Mouse (Mus musculus) forebrain, embryonic 14.5 days (tissue): ENCODE results near the gene Rtl9. TPM values are rescaled to one million over a fixed set of nuclear protein-coding genes. Genes with fewer than 3 reads are reported as not detected.

Experiments used
- ATAC-seq: fragments of 200-750 bp; cut with Nextera tagmentation; 2 replicates; pipeline ENCODE4 v1.8.0; 2017; ENCODE audit warnings: mild to moderate bottlenecking, moderate library complexity
- DNase-seq: peaks from one replicate; pipeline ENCODE4 v3.0.0-alpha.2; 2015; ENCODE audit warnings: low spot score
- H3K27ac ChIP-seq: fragments of 300-500 bp; sonication (generic); 2 replicates; pipeline ENCODE4 v1.5.1; 2014; ENCODE audit warnings: low read depth, mild to moderate bottlenecking, control low read depth, low read length, moderate library complexity
- H3K27me3 ChIP-seq: fragments of 300-500 bp; sonication (generic); replicated peaks from 2 replicates; pipeline ENCODE4 v1.6.1; 2014; ENCODE audit warnings: low read length, control low read depth, mixed read lengths; ENCODE audit not compliant: control insufficient read depth, insufficient read depth
- H3K36me3 ChIP-seq: fragments of 300-500 bp; sonication (generic); 2 replicates; pipeline ENCODE4 v1.6.1; 2014; ENCODE audit warnings: low read length, control low read depth; ENCODE audit not compliant: control insufficient read depth, insufficient read depth
- H3K4me1 ChIP-seq: fragments of 300-500 bp; sonication (generic); 2 replicates; pipeline ENCODE4 v1.6.1; 2014; ENCODE audit warnings: antibody characterized with exemption, low read length, control low read depth; ENCODE audit not compliant: control insufficient read depth, insufficient read depth
- H3K4me2 ChIP-seq: fragments of 300-500 bp; sonication (generic); 2 replicates; pipeline ENCODE4 v1.6.1; 2014; ENCODE audit warnings: mild to moderate bottlenecking, control low read depth, low read length
- H3K4me3 ChIP-seq: fragments of 300-500 bp; sonication (generic); 2 replicates; pipeline ENCODE4 v1.5.1; 2014; ENCODE audit warnings: low read depth, low read length, control low read depth
- H3K9ac ChIP-seq: fragments of 300-500 bp; sonication (generic); 2 replicates; pipeline ENCODE4 v1.6.1; 2014; ENCODE audit warnings: mild to moderate bottlenecking, low read length, control low read depth, moderate library complexity
- H3K9me3 ChIP-seq: fragments of 300-500 bp; sonication (generic); replicated peaks from 2 replicates; pipeline ENCODE4 v1.6.1; 2016; ENCODE audit warnings: low read length, control low read depth, mixed read lengths; ENCODE audit not compliant: control insufficient read depth
- WGBS: fragments of 180-500 bp; shearing (Covaris S2); extraction: QIAGEN DNeasy Blood & Tissue Kit; methylation state at CpG from one replicate; pipeline ENCODE4 v1.1.7; 2014; 5-methylcytosine and 5-hydroxymethylcytosine counted together
- polyA plus RNA-seq: library from polyadenylated mRNA; unstranded; fragments of >200 nt; fragmentation: Nextera tagmentation; extraction: Ambion mirVana; gene quantifications from 2 replicates; pipeline ENCODE4 v1.2.1, GENCODE M21; 2014

Gene Rtl9
- polyA plus RNA-seq, 1 experiment from 2014 or later: 0.41 TPM

DNA sequence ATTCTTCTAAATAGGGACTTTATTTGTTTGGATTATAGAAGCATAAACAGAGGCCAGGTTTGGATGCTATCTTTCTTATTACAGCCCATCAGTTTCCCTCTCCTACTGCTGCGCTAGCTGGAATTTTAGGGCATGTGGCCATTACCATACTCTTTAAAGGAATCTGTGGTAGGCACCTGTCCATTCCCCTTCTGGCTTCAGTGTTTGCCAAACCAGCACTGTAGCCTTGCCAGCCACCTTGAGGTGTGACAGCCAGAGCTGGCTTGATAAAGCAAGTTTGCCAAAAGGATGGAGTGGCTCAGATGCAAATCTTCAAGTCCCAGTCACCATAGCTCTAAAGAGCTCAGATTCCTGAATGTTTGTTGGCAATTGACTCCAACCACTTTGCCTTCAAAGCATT is 32.3 kb upstream of the Rtl9 start:
- Histone ChIP-seq H3K9ac (no peak overlapping the region), H3K4me1 (no peaks in the 10 kb centered on the region; the same call in 1 of the 2 replicates), H3K9me3 (no peaks in the 10 kb centered on the region), H3K4me2 (no peak overlapping the region), H3K27me3 (no peaks in the 10 kb centered on the region), H3K4me3 (no peak overlapping the region), H3K27ac (no peak overlapping the region), H3K36me3 (no peaks in the 10 kb centered on the region)
- WGBS: 84% methylated on average over 1 of the region's 1 CpGs
- DNase-seq (peak; percentile 31), ATAC-seq (no peak; the same call in 1 of the 2 replicates)

DNA sequence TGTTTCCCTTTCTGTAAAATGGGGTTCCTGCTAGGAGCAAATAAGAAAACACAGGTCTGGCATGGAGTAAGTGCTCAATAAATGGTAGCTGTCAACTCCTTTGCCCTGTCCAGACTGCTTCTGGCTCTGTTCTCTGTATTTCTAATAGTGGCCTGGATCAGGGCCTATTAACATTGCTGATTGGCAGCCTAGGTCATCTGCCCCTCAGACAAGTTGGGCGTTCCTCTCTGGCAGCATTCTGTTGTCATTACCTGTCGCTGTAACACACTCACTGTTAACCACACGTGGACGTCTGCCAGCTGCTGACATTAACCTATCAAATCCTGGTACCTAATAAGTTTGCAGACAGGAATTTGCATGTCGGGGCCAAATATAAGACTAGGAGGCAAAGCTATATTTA is 31.8 kb upstream of the Rtl9 start:
- Histone ChIP-seq H3K27ac (no peak overlapping the region), H3K9me3 (no peaks in the 10 kb centered on the region), H3K27me3 (no peaks in the 10 kb centered on the region), H3K9ac (no peak overlapping the region), H3K36me3 (no peaks in the 10 kb centered on the region), H3K4me3 (no peak overlapping the region), H3K4me1 (no peaks in the 10 kb centered on the region; the same call in 1 of the 2 replicates), H3K4me2 (no peak overlapping the region)
- no peak for ATAC-seq
- peak; percentile 4 for DNase-seq
- 53% methylated on average over 5 of the region's 5 CpGs for WGBS

DNA sequence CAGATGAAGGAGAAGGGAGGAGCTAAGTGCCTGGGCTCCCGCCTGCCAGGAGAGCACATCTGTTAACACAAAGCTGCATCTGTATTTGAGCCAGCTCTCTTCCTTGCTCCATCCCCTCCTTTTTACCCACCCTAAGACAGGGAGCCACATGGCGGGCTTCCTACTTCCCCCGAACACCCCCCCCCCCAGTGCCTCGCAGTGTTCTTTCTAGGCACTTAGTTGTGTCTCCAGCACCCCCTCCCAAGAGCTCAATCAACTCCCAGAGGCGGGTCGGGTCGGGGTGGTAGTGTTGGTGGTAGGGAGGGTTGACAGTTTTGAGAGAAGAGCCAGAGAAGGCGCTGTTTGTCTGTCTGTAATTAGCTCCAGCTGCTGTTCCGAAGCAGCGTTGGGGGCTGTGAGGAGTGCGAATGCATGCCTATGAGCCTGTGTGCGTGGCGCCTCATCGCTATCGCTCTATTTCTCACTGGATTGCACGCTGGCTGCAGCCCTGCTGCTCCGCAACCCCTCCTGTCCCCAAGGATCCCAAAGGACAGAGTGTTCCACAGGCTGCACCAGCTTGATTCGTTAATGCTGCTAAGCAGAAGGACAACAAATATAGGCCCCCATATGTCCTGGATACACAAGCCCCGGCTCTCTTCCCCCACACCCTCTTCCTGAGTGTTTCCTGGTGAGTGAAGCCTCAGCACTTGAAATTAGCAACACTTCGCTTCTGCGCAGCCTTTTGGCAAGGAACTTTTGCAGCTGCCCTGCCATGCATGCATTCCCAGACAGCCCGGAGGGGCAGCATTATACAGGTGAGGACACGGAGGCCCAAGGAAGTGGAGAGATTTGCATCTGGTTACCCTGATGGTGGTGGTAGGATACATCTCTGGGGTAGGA is 18.7 kb upstream of the Rtl9 start:
- Histone ChIP-seq H3K27ac (0 out of 2 replicates have a peak overlapping the region, but pooled peaks have one; percentile 0), H3K4me2 (peak overlapping the region; percentile 44), H3K9ac (peak overlapping the region; percentile 17; the same call in 1 of the 2 replicates), H3K9me3 (no peaks in the 10 kb centered on the region), H3K4me3 (peak overlapping the region; percentile 19), H3K4me1 (no peaks in the 10 kb centered on the region), H3K27me3 (no peaks in the 10 kb centered on the region), H3K36me3 (no peaks in the 10 kb centered on the region)
- DNase-seq (peak; percentile 46), ATAC-seq (peak; percentile 87)
- WGBS: 33% methylated on average over 23 of the region's 23 CpGs

DNA sequence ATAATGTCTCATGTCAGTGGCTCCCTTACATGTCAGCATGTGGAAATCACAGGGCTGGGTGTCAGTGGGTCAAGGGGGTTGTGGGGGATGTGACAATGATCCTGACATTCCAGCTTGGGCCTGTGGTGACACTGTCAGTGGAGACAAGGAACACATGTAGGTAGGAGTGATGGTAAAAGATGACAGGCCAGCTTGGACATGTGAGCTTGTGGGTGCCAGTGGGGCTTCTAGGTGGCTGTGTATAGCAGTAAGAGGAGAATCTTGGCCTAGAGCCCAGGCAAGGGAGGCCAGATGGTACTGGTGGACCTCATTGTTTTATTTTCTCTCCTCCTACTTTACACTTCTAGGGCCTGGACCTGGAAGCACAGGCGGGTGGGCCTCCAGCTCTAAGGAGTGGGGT is 16.7 kb upstream of the Rtl9 start:
- WGBS: 80% methylated on average over 1 of the region's 1 CpGs
- H3K36me3 ChIP-seq: no peaks in the 10 kb centered on the region
- H3K9me3 ChIP-seq: no peaks in the 10 kb centered on the region
- H3K9ac ChIP-seq: no peak overlapping the region
- H3K4me3 ChIP-seq: no peak overlapping the region
- H3K4me2 ChIP-seq: no peak overlapping the region
- no peak for DNase-seq
- no peak overlapping the region for H3K27ac ChIP-seq
- no peaks in the 10 kb centered on the region for H3K4me1 ChIP-seq
- no peak; the same call in 1 of the 2 replicates for ATAC-seq
- no peaks in the 10 kb centered on the region for H3K27me3 ChIP-seq

DNA sequence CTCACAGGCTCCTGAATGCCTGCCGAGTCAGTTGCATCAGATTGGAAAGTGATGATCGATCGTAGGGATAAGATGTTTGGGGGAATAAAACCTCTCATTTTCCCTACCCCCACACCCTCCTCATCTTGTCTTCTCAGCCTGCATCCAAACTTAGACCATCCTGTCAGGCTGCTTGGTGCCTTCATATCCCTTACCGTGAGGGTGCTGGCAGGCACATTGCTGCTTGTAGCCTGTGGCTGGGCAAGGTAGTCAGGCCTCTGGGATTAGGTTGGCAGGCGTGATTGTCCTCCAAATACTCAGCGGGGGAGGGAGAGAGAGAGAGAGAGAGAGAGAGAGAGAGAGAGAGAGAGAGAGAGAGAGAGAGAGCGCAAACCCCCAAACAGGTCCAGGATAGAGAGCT is 11.2 kb upstream of the Rtl9 start:
- ATAC-seq (no peak), DNase-seq (no peak)
- no peak overlapping the region for H3K4me3 ChIP-seq
- 71% methylated on average over 7 of the region's 7 CpGs for WGBS
- H3K36me3 ChIP-seq: no peaks in the 10 kb centered on the region
- no peak overlapping the region for H3K4me2 ChIP-seq
- no peaks in the 10 kb centered on the region for H3K4me1 ChIP-seq
- H3K9ac ChIP-seq: no peak overlapping the region
- H3K27ac ChIP-seq: no peak overlapping the region
- H3K9me3 ChIP-seq: no peaks in the 10 kb centered on the region
- no peaks in the 10 kb centered on the region for H3K27me3 ChIP-seq

DNA sequence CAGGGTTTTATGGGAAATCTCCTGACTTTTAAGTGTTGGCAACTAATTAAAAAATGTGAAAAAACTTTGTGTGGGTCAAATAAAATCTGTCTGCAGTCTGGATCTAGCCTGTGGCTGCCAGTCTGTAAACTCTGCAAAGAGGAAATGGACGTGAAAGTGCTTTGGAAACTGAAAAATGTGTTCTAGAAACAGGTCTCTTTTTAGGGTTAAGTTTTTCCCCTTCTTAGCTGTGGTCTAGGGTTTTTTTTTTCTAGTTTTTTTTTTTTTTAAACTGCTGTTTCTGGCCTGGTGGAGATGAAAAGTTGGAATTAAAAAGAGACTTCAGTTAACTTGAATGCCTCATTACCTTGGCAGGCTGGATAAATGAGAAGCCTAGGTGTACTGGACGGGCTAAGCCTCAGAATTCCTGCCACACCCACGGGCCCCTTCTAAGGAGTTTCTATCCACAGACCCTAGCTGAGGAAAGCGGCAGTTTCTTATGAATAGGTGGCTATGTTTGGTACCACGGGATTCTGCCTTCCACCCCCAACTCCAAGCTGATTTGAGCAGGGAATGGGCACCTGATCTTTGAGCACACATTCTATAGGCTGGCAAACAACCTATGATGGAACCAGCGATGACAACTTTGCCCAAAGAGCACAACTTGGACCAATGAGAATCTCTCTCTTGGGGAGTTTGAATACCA is 8.3 kb upstream of the Rtl9 start:
- DNase-seq (no peak), ATAC-seq (no peak)
- Histone ChIP-seq H3K4me2 (no peak overlapping the region), H3K4me1 (no peaks in the 10 kb centered on the region), H3K27ac (no peak overlapping the region), H3K4me3 (no peak overlapping the region), H3K36me3 (no peaks in the 10 kb centered on the region), H3K27me3 (no peaks in the 10 kb centered on the region), H3K9ac (no peak overlapping the region), H3K9me3 (no peaks in the 10 kb centered on the region)
- 48% methylated on average over 6 of the region's 6 CpGs for WGBS

DNA sequence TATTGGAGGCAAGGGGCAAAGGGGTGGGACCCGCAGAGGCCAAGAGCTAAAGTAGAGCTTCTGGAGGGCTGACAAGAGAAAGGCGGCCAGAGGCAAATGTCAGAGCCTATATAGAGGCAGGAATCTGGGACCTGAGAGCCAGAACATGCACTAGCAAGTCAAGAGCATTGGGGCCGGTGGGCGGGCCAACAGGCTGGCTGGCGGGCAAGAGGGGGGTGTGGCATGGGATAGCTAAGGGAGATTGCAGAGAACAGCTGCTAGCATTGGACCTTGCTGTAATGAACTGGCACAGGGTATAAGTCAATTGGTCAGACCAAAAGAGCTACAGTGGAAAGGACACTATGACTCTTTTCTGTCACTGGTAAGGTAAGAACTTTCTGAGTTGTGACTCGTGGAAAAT is 1.8 kb upstream of the Rtl9 start:
- Histone ChIP-seq H3K9me3 (no peaks in the 10 kb centered on the region), H3K4me1 (no peaks in the 10 kb centered on the region), H3K4me3 (no peak overlapping the region), H3K4me2 (no peak overlapping the region), H3K27ac (no peak overlapping the region), H3K9ac (no peak overlapping the region), H3K36me3 (no peaks in the 10 kb centered on the region), H3K27me3 (no peaks in the 10 kb centered on the region)
- no peak for ATAC-seq
- no peak for DNase-seq
- 81% methylated on average over 6 of the region's 6 CpGs for WGBS

DNA sequence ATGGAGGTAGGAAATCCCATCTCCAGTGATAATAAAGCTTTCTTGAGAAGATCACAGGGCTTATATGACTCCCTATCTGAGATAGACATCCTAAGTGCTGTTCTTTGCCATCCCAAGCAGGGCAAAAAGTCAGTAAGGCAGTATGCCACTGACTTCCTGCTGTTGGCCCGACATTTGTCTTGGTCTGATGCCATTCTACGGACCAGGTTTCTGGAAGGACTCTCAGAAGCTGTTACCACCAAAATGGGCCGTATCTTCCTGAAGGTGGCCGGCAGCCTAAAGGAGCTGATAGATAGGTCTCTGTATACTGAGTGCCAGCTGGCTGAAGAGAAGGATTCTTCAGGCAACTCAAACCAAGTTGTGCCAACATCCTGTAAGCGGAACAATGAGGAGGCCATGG is 3.8 kb downstream of the Rtl9 start:
- H3K36me3 ChIP-seq: no peaks in the 10 kb centered on the region
- H3K27ac ChIP-seq: no peak overlapping the region
- H3K9ac ChIP-seq: no peak overlapping the region
- H3K4me3 ChIP-seq: no peak overlapping the region
- ATAC-seq: no peak
- no peaks in the 10 kb centered on the region for H3K27me3 ChIP-seq
- no peak overlapping the region for H3K4me2 ChIP-seq
- no peaks in the 10 kb centered on the region for H3K4me1 ChIP-seq
- 97% methylated on average over 5 of the region's 5 CpGs for WGBS
- no peak for DNase-seq
- no peaks in the 10 kb centered on the region for H3K9me3 ChIP-seq

DNA sequence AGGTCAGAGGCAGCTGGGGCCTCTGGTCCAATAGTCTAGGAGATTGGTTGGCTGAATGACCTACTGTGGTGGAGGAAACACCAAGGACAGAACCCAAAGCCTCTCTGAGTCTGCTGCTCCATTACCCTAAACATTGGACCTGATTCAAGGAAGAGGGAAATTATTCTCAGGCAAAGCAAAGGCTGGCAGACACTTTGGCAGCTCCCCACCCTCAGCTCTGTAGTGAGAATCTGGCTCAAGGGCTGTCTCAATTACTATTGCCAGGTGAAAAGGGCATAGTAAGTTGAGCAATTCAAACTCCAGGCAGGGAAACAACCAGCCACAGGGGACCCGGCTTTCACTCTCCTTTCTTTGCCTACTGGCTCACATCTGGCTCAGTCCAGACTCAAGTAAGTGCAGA is 6.5 kb downstream of the Rtl9 start:
- H3K27ac ChIP-seq: no peak overlapping the region
- H3K9ac ChIP-seq: no peak overlapping the region
- no peaks in the 10 kb centered on the region for H3K27me3 ChIP-seq
- ATAC-seq (no peak), DNase-seq (no peak)
- no peaks in the 10 kb centered on the region for H3K4me1 ChIP-seq
- WGBS: 71% methylated on average over 1 of the region's 1 CpGs
- H3K36me3 ChIP-seq: no peaks in the 10 kb centered on the region
- H3K9me3 ChIP-seq: no peaks in the 10 kb centered on the region
- no peak overlapping the region for H3K4me2 ChIP-seq
- H3K4me3 ChIP-seq: no peak overlapping the region
